Mouse (Mus musculus) gonadal fat pad, adult 2 months (tissue): ENCODE measurements around the gene Lrrfip2. TPM values are rescaled to one million over a fixed set of nuclear protein-coding genes. Genes with fewer than 3 reads are reported as not detected.
A peak's percentile ranks its signal among the peaks of the same experiment; 100 is the strongest.

ENCODE experiments used
- DNase-seq: peaks from one replicate; pipeline ENCODE4 v3.0.0-alpha.2; 2012; ENCODE audit warnings: low read depth
- polyA plus RNA-seq: library from polyadenylated mRNA; depleted of rRNA; stranded (reverse); fragments of >200 nt; gene quantifications from 2 replicates; pipeline ENCODE4 v1.2.3, GENCODE M21; 2012

The Lrrfip2 gene
- polyA plus RNA-seq, 1 experiment = 10.0 TPM

- DNase-seq = no peak
Measured at GRCm38 (mm10) chr9:111220551-111221080, 103.2 kb downstream of the Lrrfip2 start.

- no peak for DNase-seq
Measured at GRCm38 (mm10) chr9:111221580-111221979, 104.2 kb downstream of the Lrrfip2 start.

GRCm38 (mm10) chr9:111223406-111223805 is 106.0 kb downstream of the Lrrfip2 start:
- DNase-seq = no peak

GRCm38 (mm10) chr9:111228446-111228845 is 111.1 kb downstream of the Lrrfip2 start:
- DNase-seq = no peak

GRCm38 (mm10) chr9:111234701-111235100 is 117.3 kb downstream of the Lrrfip2 start:
- DNase-seq = no peak

- DNase-seq = no peak
Measured at GRCm38 (mm10) chr9:111237726-111238125, 120.3 kb downstream of the Lrrfip2 start.

GRCm38 (mm10) chr9:111239821-111240220 is 122.4 kb downstream of the Lrrfip2 start:
- no peak for DNase-seq

- DNase-seq = no peak
Measured at GRCm38 (mm10) chr9:111243384-111243783, 126.0 kb downstream of the Lrrfip2 start.

GRCm38 (mm10) chr9:111245546-111245945 is 128.2 kb downstream of the Lrrfip2 start:
- DNase-seq = no peak

- no peak for DNase-seq
Measured at GRCm38 (mm10) chr9:111247682-111248246, 130.4 kb downstream of the Lrrfip2 start.

- no peak for DNase-seq
Measured at GRCm38 (mm10) chr9:111252161-111252869, 134.9 kb downstream of the Lrrfip2 start.

GRCm38 (mm10) chr9:111260360-111260985 is 143.1 kb downstream of the Lrrfip2 start:
- DNase-seq = no peak

GRCm38 (mm10) chr9:111261356-111261755 is 144.0 kb downstream of the Lrrfip2 start:
- DNase-seq = no peak

- no peak for DNase-seq
Measured at GRCm38 (mm10) chr9:111267998-111268397, 150.6 kb downstream of the Lrrfip2 start.

GRCm38 (mm10) chr9:111270606-111271005 is 153.2 kb downstream of the Lrrfip2 start:
- no peak for DNase-seq

- DNase-seq = no peak
Measured at GRCm38 (mm10) chr9:111271056-111271433, 153.7 kb downstream of the Lrrfip2 start.

GRCm38 (mm10) chr9:111271434-111272160 is 154.2 kb downstream of the Lrrfip2 start, which contains the start of the genes Mlh1 and Epm2aip1:
Gene Mlh1, minus strand, starts transcription at chr9:111271791.
Gene Epm2aip1, plus strand, starts transcription at chr9:111271929.
- peak; percentile 98 for DNase-seq

GRCm38 (mm10) chr9:111272356-111272755 is 155.0 kb downstream of the Lrrfip2 start:
- no peak for DNase-seq

- no peak for DNase-seq
Measured at GRCm38 (mm10) chr9:111272996-111273785, 155.8 kb downstream of the Lrrfip2 start.

- DNase-seq = no peak
Measured at GRCm38 (mm10) chr9:111273958-111274357, 156.6 kb downstream of the Lrrfip2 start.

- no peak for DNase-seq
Measured at GRCm38 (mm10) chr9:111275156-111275555, 157.8 kb downstream of the Lrrfip2 start.
